Mouse (Mus musculus) forebrain, postnatal 0 days (tissue): ENCODE measurements around the gene Gm10912. TPM values are rescaled to one million over a fixed set of nuclear protein-coding genes. Genes with fewer than 3 reads are reported as not detected.

ENCODE experiments used
- ATAC-seq: fragments of 200-750 bp; cut with Nextera tagmentation; 2 replicates; pipeline ENCODE4 v1.8.0; 2017; ENCODE audit warnings: mild to moderate bottlenecking, moderate library complexity
- DNase-seq: peaks from one replicate; pipeline ENCODE4 v3.0.0-alpha.2; 2015
- H3K27ac ChIP-seq: fragments of 300-500 bp; sonication (generic); 2 replicates; pipeline ENCODE4 v1.5.1; 2014; ENCODE audit warnings: low read depth, mild to moderate bottlenecking, antibody characterized with exemption, low read length, moderate library complexity, mixed read lengths
- H3K27me3 ChIP-seq: fragments of 300-500 bp; sonication (generic); 2 replicates; pipeline ENCODE4 v1.6.1; 2014; ENCODE audit warnings: mild to moderate bottlenecking, low read length, mixed read lengths; ENCODE audit not compliant: insufficient read depth
- H3K36me3 ChIP-seq: fragments of 300-500 bp; sonication (generic); 2 replicates; pipeline ENCODE4 v1.6.1; 2014; ENCODE audit warnings: mild to moderate bottlenecking, moderate library complexity; ENCODE audit not compliant: insufficient read depth
- H3K4me1 ChIP-seq: fragments of 300-500 bp; sonication (generic); 2 replicates; pipeline ENCODE4 v1.6.1; 2014; ENCODE audit warnings: antibody characterized with exemption; ENCODE audit not compliant: insufficient read depth
- H3K4me2 ChIP-seq: fragments of 300-500 bp; sonication (generic); 2 replicates; pipeline ENCODE4 v1.6.1; 2014; ENCODE audit warnings: low read depth, mild to moderate bottlenecking, moderate library complexity
- H3K4me3 ChIP-seq: fragments of 300-500 bp; sonication (generic); 2 replicates; pipeline ENCODE4 v1.5.1; 2014; ENCODE audit warnings: low read depth, low read length, mixed read lengths
- H3K9ac ChIP-seq: fragments of 300-500 bp; sonication (generic); 2 replicates; pipeline ENCODE4 v1.6.1; 2014; ENCODE audit warnings: mild to moderate bottlenecking
- H3K9me3 ChIP-seq: fragments of 300-500 bp; sonication (generic); 2 replicates; pipeline ENCODE4 v1.6.1; 2016; ENCODE audit warnings: low read length
- CTCF ChIP-seq: sonication (generic); IDR thresholded peaks from 2 replicates; pipeline ENCODE4 v1.5.1; 2016; ENCODE audit warnings: antibody characterized with exemption, control low read depth, low read depth
- WGBS: fragments of 180-500 bp; shearing (Covaris S2); extraction: QIAGEN DNeasy Blood & Tissue Kit; methylation state at CpG from one replicate; pipeline ENCODE4 v1.1.7; 2014; 5-methylcytosine and 5-hydroxymethylcytosine counted together
- polyA plus RNA-seq: library from polyadenylated mRNA; unstranded; fragments of >200 nt; fragmentation: Nextera tagmentation; extraction: Ambion mirVana; gene quantifications from 2 replicates; pipeline ENCODE4 v1.2.1, GENCODE M21; 2015
- total RNA-seq: library from RNA; depleted of rRNA; stranded (reverse); fragments of >200 nt; gene quantifications from 2 replicates; pipeline ENCODE4 v1.2.3, GENCODE M21; 2014

Gene Gm10912
- total and polyA plus RNA-seq, 2 experiments from 2014 or later, result not detected

DNA sequence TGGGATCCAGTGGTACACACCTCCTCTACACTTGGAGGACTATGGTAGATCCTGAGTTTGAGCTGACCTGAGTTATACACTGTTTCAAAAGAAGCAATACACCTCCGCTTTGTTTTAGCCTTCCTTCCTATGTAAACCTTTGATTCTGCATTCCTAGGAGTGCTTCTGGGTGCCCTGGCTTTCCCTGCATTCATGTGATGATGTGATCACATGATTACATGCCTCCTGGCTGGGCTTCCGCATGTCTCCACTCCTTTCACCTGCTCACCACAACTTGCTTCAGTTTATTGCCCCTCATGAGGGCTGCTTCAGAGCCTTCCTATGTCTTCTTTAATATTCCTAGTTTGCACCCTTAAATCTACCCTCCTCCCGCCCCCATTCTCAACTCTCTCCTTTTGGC is 33.6 kb upstream of the Gm10912 start:
- peaks cover 16% of the 10 kb centered on the region for H3K36me3 ChIP-seq
- peaks cover 10% of the 10 kb centered on the region for H3K4me1 ChIP-seq
- no peak for TF ChIP-seq CTCF
- DNase-seq (no peak), ATAC-seq (no peak)
- H3K27ac ChIP-seq, result no peak overlapping the region
- no peak overlapping the region for H3K4me3 ChIP-seq
- no peaks in the 10 kb centered on the region for H3K9me3 ChIP-seq
- H3K9ac ChIP-seq, result no peak overlapping the region
- no peak overlapping the region for H3K4me2 ChIP-seq
- no peaks in the 10 kb centered on the region for H3K27me3 ChIP-seq
- WGBS, result 87% methylated on average over 3 of the region's 3 CpGs

DNA sequence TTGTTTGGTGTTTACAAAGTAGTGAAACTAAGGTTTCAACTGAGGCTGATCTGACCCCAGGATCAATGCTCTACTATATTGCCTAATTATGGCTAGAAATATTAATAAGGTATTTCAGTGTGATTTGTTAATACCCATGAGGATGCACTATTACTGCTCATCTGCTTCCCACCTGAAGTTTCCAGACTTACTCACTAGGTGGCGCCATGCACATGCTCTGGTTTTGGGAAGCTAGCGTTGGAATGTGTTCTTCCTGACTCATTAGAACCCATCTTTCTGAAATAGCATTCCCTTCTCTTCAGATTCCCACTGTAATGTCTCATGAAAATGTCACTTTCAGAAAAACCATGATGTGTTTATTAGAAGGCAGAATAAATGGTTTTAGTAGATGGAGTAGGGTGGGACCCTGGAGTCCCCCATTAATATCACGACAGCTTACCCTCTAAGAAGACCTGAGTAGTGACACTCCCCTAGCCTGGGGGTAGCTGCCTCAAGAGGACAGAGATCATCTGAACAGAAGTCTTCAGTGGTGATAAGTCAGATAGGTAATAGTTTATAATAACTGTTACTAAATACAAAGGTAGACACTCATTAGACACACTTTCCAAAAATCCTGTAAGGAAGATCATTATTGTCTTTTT is 30.7 kb upstream of the Gm10912 start:
- Histone ChIP-seq H3K4me3 (no peak overlapping the region), H3K4me2 (no peak overlapping the region), H3K36me3 (peaks cover 28% of the 10 kb centered on the region), H3K27ac (no peak overlapping the region), H3K9ac (no peak overlapping the region), H3K4me1 (no peaks in the 10 kb centered on the region), H3K9me3 (no peaks in the 10 kb centered on the region), H3K27me3 (no peaks in the 10 kb centered on the region)
- 31% methylated on average over 3 of the region's 3 CpGs for WGBS
- DNase-seq, result peak; percentile 85
- peak; percentile 94 for TF ChIP-seq CTCF
- ATAC-seq, result peak; percentile 78

DNA sequence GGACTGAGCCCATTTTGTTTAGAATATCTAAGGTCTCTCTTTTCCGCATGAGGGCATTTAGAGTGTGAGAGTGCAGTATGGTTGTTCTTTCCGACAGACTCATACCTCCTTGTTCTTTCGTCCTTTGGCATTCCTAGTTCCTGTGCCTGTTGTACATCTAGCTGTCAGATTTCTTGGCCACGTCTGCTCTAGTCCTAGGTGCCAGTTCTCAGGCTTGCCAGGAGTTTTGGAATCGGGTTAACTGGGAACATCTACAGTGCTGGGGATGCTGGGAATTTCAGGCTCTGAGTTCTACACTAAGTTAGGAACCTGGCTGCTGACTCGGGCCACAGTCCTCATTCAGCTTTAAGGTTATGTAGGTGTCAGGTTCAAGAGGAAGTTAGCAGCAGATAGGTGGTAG is 30.0 kb upstream of the Gm10912 start:
- no peak overlapping the region for H3K4me3 ChIP-seq
- no peak overlapping the region for H3K4me2 ChIP-seq
- WGBS, result 61% methylated on average over 6 of the region's 6 CpGs
- TF ChIP-seq CTCF, result no peak
- H3K9ac ChIP-seq, result no peak overlapping the region
- ATAC-seq (no peak), DNase-seq (no peak)
- peaks cover 32% of the 10 kb centered on the region for H3K36me3 ChIP-seq
- no peak overlapping the region for H3K27ac ChIP-seq
- H3K9me3 ChIP-seq, result no peaks in the 10 kb centered on the region
- no peaks in the 10 kb centered on the region for H3K4me1 ChIP-seq
- H3K27me3 ChIP-seq, result no peaks in the 10 kb centered on the region

DNA sequence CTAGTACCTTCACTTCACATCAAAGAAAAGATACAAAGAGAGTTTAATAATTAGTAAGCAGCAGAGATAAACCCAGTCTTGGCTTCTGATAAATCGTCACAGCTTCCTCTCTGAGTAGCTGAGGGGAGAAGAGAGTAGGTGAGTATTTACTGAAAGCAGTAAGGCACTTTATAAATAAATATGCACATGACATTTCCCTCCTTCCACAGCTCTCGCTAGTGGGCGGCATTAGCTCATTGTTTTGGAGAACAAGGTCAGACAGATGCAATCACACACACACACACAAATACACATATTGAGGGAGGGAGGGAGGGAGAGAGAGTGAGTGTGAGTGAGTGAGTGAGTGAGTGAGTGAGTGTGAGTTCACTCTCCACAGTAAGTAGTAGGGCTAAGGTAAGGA is 29.3 kb upstream of the Gm10912 start:
- H3K9ac ChIP-seq, result no peak overlapping the region
- no peaks in the 10 kb centered on the region for H3K4me1 ChIP-seq
- H3K4me3 ChIP-seq, result no peak overlapping the region
- no peaks in the 10 kb centered on the region for H3K9me3 ChIP-seq
- WGBS, result 36% methylated on average over 3 of the region's 3 CpGs
- TF ChIP-seq CTCF, result no peak
- ATAC-seq, result no peak
- H3K27me3 ChIP-seq, result no peaks in the 10 kb centered on the region
- no peak for DNase-seq
- H3K4me2 ChIP-seq, result no peak overlapping the region
- H3K27ac ChIP-seq, result no peak overlapping the region
- peaks cover 36% of the 10 kb centered on the region for H3K36me3 ChIP-seq

DNA sequence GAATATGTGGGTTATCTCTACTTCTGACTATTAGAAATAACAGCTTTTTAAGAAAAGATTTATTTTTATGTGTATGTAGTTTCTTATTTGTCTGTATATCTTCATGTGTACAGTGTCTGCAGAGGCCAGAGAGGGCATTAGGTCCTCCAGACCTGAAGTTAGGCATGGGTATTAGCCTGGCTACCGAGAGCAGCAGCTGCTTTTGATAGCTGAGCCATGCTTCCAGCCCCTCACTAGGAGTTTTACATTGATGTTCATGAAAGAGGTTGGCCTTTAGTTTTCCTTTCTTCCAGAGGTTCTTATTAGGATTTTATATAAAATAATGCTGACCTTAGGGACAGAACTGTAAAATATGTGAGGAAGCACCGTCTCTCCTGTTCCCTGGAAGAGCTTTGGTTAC is 27.4 kb upstream of the Gm10912 start:
- Histone ChIP-seq H3K36me3 (peaks cover 33% of the 10 kb centered on the region), H3K27me3 (no peaks in the 10 kb centered on the region)

DNA sequence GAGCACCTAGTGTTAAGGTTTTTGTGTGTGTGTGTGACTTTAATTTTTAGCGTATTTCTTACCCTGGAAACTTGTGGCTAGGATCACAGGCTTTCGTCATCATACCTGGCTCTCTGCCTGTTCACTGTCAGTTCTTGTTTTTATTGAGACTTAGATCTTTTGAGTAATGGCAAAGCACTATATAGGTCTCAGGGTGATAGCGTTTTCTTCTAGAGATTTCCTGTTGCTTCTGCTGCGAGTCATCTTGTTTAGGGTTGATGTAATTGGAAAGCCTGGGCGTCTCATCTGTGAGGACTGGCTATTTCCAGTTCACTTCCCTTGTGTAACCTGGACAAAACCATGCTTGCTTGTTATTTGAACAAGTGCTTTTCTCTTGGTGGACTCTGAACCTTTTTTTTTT is 24.0 kb upstream of the Gm10912 start:
- H3K27ac ChIP-seq, result no peak overlapping the region
- no peaks in the 10 kb centered on the region for H3K9me3 ChIP-seq
- H3K36me3 ChIP-seq, result peaks cover 32% of the 10 kb centered on the region
- WGBS, result 66% methylated on average over 5 of the region's 5 CpGs
- no peak for ATAC-seq
- no peak for TF ChIP-seq CTCF
- no peaks in the 10 kb centered on the region for H3K27me3 ChIP-seq
- H3K9ac ChIP-seq, result no peak overlapping the region
- DNase-seq, result no peak
- H3K4me3 ChIP-seq, result no peak overlapping the region
- H3K4me2 ChIP-seq, result no peak overlapping the region
- no peaks in the 10 kb centered on the region for H3K4me1 ChIP-seq

More for the DNA sequence above, 27.4 kb upstream of the Gm10912 start:
- H3K27ac ChIP-seq, result no peak overlapping the region
- WGBS, result 73% methylated on average over 2 of the region's 2 CpGs
- H3K9me3 ChIP-seq, result no peaks in the 10 kb centered on the region
- DNase-seq (no peak), ATAC-seq (no peak)
- H3K4me3 ChIP-seq, result no peak overlapping the region
- no peak overlapping the region for H3K9ac ChIP-seq
- no peak overlapping the region for H3K4me2 ChIP-seq
- no peaks in the 10 kb centered on the region for H3K4me1 ChIP-seq
- no peak for TF ChIP-seq CTCF

DNA sequence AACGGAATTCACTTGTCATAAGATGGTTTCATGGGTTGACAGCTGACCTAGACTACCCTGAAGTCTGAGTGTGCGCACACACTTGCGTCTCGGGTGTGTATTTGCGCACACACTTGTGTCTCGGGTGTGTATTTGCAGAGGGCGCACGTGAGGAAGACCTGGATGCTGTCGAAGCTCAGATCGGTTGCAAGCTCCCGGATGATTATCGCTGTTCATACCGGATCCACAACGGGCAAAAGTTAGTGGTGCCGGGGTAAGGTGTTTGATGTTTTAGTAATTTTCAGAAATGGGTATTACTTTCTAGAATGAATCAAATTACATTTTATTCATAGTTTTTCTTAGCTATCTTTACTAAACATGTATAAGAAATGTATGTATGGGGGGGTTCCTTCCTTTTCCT is 22.9 kb upstream of the Gm10912 start:
- H3K4me2 ChIP-seq, result no peak overlapping the region
- peaks cover 27% of the 10 kb centered on the region for H3K36me3 ChIP-seq
- no peak for TF ChIP-seq CTCF
- H3K27me3 ChIP-seq, result no peaks in the 10 kb centered on the region
- no peak overlapping the region for H3K4me3 ChIP-seq
- no peak for DNase-seq
- WGBS, result 97% methylated on average over 15 of the region's 15 CpGs
- H3K9ac ChIP-seq, result no peak overlapping the region
- H3K9me3 ChIP-seq, result no peaks in the 10 kb centered on the region
- no peaks in the 10 kb centered on the region for H3K4me1 ChIP-seq
- H3K27ac ChIP-seq, result no peak overlapping the region
- ATAC-seq, result no peak
